Mouse (Mus musculus): Measurements from ENCODE around the gene Clnk. TPM values are rescaled to one million over a fixed set of nuclear protein-coding genes. Genes with fewer than 3 reads are reported as not detected.

Clnk gene
- polyA plus RNA-seq (2017; shearing (Covaris generic)): not detected

GRCm38 (mm10) chr5:38876622-38877021 lies at the start of gene Clnk:
Gene Clnk, minus strand, starts transcription at chr5:38876812.

DNA sequence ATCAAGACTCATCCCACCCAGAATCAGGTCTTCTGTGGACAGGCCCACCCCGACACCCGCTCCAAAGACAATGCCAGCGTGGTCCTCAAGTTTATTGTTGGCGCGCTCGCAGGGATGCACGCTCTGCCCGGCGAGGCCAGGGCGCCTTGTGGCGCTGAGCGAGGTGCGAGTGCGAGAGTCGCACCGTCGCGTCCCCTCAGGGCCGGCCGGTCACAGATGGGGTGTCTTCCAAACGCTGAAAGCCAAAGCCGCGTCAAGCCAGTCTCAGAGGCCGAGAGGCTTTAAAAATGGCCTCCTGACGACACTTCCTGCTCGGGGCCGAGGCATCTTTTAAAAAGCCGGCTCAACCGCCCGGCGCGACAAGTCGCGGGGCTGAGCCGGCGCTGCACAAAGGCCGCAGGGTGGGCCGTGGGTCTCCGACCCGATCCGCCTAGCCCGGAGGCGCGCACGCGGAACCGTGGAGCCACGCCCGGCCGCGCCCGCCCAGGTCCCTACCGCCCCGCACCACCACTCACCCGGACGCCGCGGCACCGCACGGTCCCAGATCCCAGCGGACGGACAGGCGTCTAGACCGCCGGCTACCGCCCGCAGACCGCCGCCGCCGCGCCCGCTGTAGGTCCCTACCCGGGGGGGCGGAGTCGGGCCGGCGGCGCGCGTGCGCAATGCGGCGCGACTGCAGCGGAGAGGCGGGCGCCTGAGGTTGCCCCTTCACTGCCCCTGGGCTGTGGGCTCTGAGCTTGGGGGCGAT lies 192.3 kb downstream of the Clnk start, which contains the start of gene Zfp518b:
TSS of gene Zfp518b (minus strand) at position 663 of the 748 bp plus-strand sequence.

Other genes with a start within 250 kb of the Clnk start
- 1.3 TPM for gene Zfp518b, start 192.0 kb downstream of the Clnk start, polyA plus RNA-seq (2017; shearing (Covaris generic))

Data from activated CD4-positive, CD25-positive, alpha-beta regulatory T cell, adult 9 weeks (primary cell).